Mouse (Mus musculus): ENCODE results near the gene Pou2f3. TPM values are rescaled to one million over a fixed set of nuclear protein-coding genes. Genes with fewer than 3 reads are reported as not detected.

The Pou2f3 gene
- polyA plus RNA-seq, 1 experiment from 2014 or later: not detected

DNA sequence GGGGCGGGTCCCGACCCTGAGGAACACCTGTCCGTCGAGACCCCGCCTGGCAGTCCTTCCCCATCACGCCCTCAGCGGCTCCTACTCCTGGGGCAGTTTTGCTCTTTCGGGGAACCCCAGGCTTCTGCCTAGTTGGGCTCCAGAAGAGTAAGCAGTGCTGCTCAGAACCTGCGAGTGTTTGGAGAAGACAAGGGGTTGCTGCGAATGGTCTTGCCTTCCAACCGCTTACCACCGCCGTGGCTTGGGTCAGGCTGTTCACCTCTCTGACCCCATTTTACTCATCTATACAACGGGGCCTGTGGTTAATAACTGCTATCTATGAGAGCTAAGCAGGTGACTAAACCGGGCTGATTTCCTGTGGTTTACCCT is 4.2 kb downstream of the Pou2f3 start:
- no peak for ATAC-seq (replicated peaks; ENCODE audit: low FRiP score)
- no peak for DNase-seq (ENCODE audit: low spot score)
- Histone ChIP-seq H3K27me3 (replicated peaks; ENCODE audit: control insufficient read depth, insufficient read depth, low read length) (peaks cover 62% of the 10 kb centered on the region), H3K9me3 (ENCODE audit: control insufficient read depth, low read length) (no peaks in the 10 kb centered on the region), H3K9ac (ENCODE audit: low read depth, low read length) (no peak overlapping the region), H3K4me3 (ENCODE audit: low read depth, low read length) (peak overlapping the region; percentile 13; the same call in 1 of the 2 replicates), H3K27ac (ENCODE audit: low read depth, low read length) (no peak overlapping the region), H3K4me2 (peak overlapping the region; percentile 52), H3K36me3 (ENCODE audit: control insufficient read depth, insufficient read depth, low read length) (no peaks in the 10 kb centered on the region), H3K4me1 (replicated peaks; ENCODE audit: control insufficient read depth, insufficient read depth, low read length) (peaks cover 7% of the 10 kb centered on the region)
- WGBS: 2% methylated on average over 15 of the region's 15 CpGs

DNA sequence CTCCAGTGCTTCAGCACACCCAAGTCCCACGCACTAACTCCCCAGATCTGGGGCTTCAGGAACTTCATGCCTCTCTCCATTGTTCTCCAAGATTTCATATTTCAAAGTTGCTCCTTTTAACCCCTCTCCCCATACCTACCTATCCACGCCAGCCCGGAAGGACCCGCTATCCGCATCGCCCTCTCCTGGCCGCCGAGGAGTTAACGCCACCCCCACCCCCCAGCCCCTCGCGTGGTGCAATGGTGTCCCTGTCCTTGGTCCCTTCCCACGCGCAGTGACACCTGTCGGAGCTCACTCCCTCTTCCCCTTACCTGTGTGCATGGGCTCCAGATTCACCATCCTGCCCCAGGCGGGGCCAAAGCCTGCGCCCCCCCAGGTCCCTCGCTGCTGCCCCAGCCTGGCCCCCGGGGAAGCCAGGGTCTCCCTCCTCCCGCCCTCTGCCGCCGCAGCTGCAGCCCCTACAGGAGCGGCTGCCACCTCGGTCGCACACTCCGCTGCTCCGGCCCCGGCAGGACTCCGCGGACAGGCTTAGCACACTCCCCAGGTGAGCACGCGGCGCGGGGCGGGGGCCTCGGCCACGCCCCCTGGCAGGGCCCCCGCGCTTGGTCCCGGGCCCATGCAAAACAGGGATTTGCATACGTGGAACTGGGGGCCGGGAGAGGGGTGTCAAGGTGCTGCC is 4.7 kb downstream of the Pou2f3 start:
- Histone ChIP-seq H3K27me3 (replicated peaks; ENCODE audit: control insufficient read depth, insufficient read depth, low read length) (peaks cover 68% of the 10 kb centered on the region), H3K27ac (ENCODE audit: low read depth, low read length) (no peak overlapping the region), H3K4me3 (ENCODE audit: low read depth, low read length) (peak overlapping the region; percentile 13), H3K4me1 (replicated peaks; ENCODE audit: control insufficient read depth, insufficient read depth, low read length) (peaks cover 7% of the 10 kb centered on the region), H3K36me3 (ENCODE audit: control insufficient read depth, insufficient read depth, low read length) (no peaks in the 10 kb centered on the region), H3K9me3 (ENCODE audit: control insufficient read depth, low read length) (no peaks in the 10 kb centered on the region), H3K4me2 (peak overlapping the region; percentile 52), H3K9ac (ENCODE audit: low read depth, low read length) (no peak overlapping the region)
- 2% methylated on average over 39 of the region's 41 CpGs for WGBS
- DNase-seq (ENCODE audit: low spot score): no peak
- ATAC-seq (replicated peaks; ENCODE audit: low FRiP score): no peak

DNA sequence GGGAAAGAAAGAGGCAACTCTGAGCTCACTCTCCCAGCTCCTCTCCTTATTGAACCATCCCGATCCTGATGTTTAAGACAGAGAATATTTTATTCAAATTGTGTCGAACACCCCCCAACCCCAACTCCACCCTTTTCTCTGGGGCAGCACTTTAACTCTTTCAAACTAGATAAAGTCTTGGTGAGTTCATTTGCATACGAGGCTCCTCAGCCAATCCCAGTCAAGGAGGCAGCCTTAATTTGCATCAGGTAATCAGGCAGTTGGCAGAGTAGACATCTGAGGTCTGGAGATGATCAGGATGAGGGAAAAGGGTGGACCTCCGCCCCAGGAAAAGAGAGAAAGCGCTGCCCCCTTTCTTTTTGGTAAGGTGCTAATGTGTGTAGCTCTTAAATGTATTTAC is 10.0 kb downstream of the Pou2f3 start:
- H3K4me1 ChIP-seq (replicated peaks; ENCODE audit: control insufficient read depth, insufficient read depth, low read length): no peaks in the 10 kb centered on the region
- no peak overlapping the region for H3K4me3 ChIP-seq (ENCODE audit: low read depth, low read length)
- peaks cover 64% of the 10 kb centered on the region for H3K27me3 ChIP-seq (replicated peaks; ENCODE audit: control insufficient read depth, insufficient read depth, low read length)
- no peak overlapping the region for H3K27ac ChIP-seq (ENCODE audit: low read depth, low read length)
- ATAC-seq (replicated peaks; ENCODE audit: low FRiP score) (peak; percentile 53; the same call in 1 of the 2 replicates), DNase-seq (ENCODE audit: low spot score) (no peak)
- H3K36me3 ChIP-seq (ENCODE audit: control insufficient read depth, insufficient read depth, low read length): no peaks in the 10 kb centered on the region
- no peaks in the 10 kb centered on the region for H3K9me3 ChIP-seq (ENCODE audit: control insufficient read depth, low read length)
- 4% methylated on average over 5 of the region's 5 CpGs for WGBS
- no peak overlapping the region for H3K9ac ChIP-seq (ENCODE audit: low read depth, low read length)
- H3K4me2 ChIP-seq: no peak overlapping the region

DNA sequence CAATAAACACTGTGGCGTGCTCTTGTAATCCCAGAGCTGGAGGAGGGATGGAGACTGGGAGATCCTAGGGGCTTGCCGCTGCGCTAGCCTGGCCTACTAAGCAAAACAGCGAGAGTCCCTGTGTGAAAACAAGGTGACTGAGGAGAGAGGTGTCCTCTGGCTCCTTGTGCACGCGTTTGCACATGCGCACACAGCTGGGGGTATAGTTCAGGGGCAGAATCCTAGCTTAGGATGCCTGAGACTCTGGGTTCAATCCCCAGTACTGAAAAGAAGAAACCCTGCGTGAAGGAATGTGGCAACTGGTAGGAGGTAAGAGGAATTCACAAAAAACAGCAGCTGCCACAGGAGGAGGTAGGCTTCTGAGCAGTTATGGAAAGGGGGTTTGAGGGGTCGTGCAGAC is 16.2 kb downstream of the Pou2f3 start:
- no peak for ATAC-seq (replicated peaks; ENCODE audit: low FRiP score)
- H3K27me3 ChIP-seq (replicated peaks; ENCODE audit: control insufficient read depth, insufficient read depth, low read length): peaks cover 19% of the 10 kb centered on the region
- WGBS: 22% methylated on average over 9 of the region's 9 CpGs

DNA sequence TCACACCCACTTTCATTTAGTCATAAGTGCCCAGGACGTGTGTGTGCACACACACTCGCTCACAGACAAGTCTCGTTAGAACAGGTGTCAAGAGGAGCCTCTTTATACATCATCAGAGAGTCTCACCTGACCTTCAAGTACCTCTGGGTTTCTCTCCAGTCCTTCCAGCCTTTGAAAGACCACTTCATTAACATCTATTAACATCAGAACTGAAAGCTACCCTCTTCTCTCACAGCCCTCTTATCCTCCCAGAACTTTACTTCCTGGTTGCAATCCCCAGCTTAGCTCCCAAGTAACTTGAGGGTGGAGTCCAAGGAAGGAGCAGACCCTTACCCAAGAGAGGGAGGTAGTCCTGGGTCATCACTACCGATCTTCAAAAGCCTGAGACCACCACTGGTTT is 18.6 kb downstream of the Pou2f3 start:
- Histone ChIP-seq H3K27ac (ENCODE audit: low read depth, low read length) (no peak overlapping the region), H3K4me2 (no peak overlapping the region), H3K4me3 (ENCODE audit: low read depth, low read length) (no peak overlapping the region), H3K9ac (ENCODE audit: low read depth, low read length) (no peak overlapping the region), H3K36me3 (ENCODE audit: control insufficient read depth, insufficient read depth, low read length) (no peaks in the 10 kb centered on the region), H3K9me3 (ENCODE audit: control insufficient read depth, low read length) (no peaks in the 10 kb centered on the region), H3K27me3 (replicated peaks; ENCODE audit: control insufficient read depth, insufficient read depth, low read length) (peaks cover 20% of the 10 kb centered on the region), H3K4me1 (replicated peaks; ENCODE audit: control insufficient read depth, insufficient read depth, low read length) (no peaks in the 10 kb centered on the region)
- 43% methylated on average over 4 of the region's 4 CpGs for WGBS
- ATAC-seq (replicated peaks; ENCODE audit: low FRiP score): no peak
- no peak for DNase-seq (ENCODE audit: low spot score)

More for the DNA sequence above, 16.2 kb downstream of the Pou2f3 start:
- Histone ChIP-seq H3K4me1 (replicated peaks; ENCODE audit: control insufficient read depth, insufficient read depth, low read length) (no peaks in the 10 kb centered on the region), H3K9ac (ENCODE audit: low read depth, low read length) (no peak overlapping the region), H3K4me2 (no peak overlapping the region), H3K9me3 (ENCODE audit: control insufficient read depth, low read length) (no peaks in the 10 kb centered on the region), H3K4me3 (ENCODE audit: low read depth, low read length) (no peak overlapping the region), H3K36me3 (ENCODE audit: control insufficient read depth, insufficient read depth, low read length) (no peaks in the 10 kb centered on the region), H3K27ac (ENCODE audit: low read depth, low read length) (no peak overlapping the region)
- DNase-seq (ENCODE audit: low spot score): no peak

DNA sequence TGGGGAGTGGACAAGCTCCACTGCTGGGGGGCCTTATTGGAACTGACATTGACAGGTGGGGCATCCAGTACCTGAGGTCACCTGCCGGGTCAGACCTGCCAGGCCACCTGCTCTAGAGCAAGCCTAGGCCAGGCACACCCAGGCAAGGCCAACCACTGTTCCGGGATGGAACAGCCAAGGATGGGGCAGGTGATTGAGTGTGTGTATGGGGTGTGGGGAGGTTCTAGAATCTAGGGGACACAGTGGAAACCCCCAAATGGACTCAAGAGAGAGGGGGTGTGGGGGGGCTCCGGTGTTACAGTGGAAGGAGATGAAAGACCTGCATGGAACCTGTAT is 21.2 kb downstream of the Pou2f3 start:
- Histone ChIP-seq H3K9me3 (ENCODE audit: control insufficient read depth, low read length) (no peaks in the 10 kb centered on the region), H3K36me3 (ENCODE audit: control insufficient read depth, insufficient read depth, low read length) (no peaks in the 10 kb centered on the region), H3K4me3 (ENCODE audit: low read depth, low read length) (no peak overlapping the region), H3K4me1 (replicated peaks; ENCODE audit: control insufficient read depth, insufficient read depth, low read length) (no peaks in the 10 kb centered on the region), H3K27me3 (replicated peaks; ENCODE audit: control insufficient read depth, insufficient read depth, low read length) (peaks cover 12% of the 10 kb centered on the region), H3K9ac (ENCODE audit: low read depth, low read length) (no peak overlapping the region), H3K4me2 (no peak overlapping the region), H3K27ac (ENCODE audit: low read depth, low read length) (no peak overlapping the region)
- 43% methylated on average over 3 of the region's 3 CpGs for WGBS
- ATAC-seq (replicated peaks; ENCODE audit: low FRiP score): no peak
- no peak for DNase-seq (ENCODE audit: low spot score)

DNA sequence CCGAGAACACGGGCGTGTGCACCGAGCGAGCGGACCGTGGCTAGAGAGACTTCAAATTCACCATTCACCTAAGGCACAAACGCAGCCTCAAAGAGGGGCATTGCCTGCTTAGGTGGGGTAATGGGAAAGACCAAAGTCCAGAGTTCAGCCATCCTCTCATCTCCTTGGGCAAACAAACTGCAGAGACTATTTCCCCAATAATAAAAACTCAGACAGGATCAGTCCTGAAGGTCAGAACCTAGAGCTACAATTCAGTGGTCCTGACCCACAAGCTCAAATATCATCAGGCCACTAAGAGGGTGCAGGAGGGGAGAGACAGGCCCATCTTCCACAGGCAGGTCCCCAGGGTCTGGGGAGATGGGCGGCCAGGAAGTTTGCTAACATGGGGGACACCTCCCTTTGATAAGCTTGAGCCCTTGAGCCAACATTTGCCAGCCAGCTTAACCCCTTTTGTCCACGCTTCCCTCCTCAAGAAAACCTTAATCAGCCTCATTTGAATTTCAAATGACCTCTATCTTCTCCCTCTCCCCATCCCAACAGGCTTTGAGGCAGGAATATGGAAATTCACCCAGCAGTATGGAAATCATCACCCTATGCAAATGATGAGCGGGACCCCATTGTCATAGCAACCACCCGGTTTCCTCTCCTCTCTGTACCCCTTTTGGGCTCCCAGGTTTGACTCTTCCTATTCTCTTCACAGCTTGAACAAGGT is 21.7 kb downstream of the Pou2f3 start:
- DNase-seq (ENCODE audit: low spot score): no peak
- Histone ChIP-seq H3K9ac (ENCODE audit: low read depth, low read length) (no peak overlapping the region), H3K4me1 (replicated peaks; ENCODE audit: control insufficient read depth, insufficient read depth, low read length) (no peaks in the 10 kb centered on the region), H3K9me3 (ENCODE audit: control insufficient read depth, low read length) (no peaks in the 10 kb centered on the region), H3K4me2 (no peak overlapping the region), H3K27me3 (replicated peaks; ENCODE audit: control insufficient read depth, insufficient read depth, low read length) (peaks cover 8% of the 10 kb centered on the region; the same call in 1 of the 2 replicates), H3K36me3 (ENCODE audit: control insufficient read depth, insufficient read depth, low read length) (no peaks in the 10 kb centered on the region), H3K27ac (ENCODE audit: low read depth, low read length) (no peak overlapping the region), H3K4me3 (ENCODE audit: low read depth, low read length) (no peak overlapping the region)
- ATAC-seq (replicated peaks; ENCODE audit: low FRiP score): no peak
- WGBS: 60% methylated on average over 12 of the region's 12 CpGs

DNA sequence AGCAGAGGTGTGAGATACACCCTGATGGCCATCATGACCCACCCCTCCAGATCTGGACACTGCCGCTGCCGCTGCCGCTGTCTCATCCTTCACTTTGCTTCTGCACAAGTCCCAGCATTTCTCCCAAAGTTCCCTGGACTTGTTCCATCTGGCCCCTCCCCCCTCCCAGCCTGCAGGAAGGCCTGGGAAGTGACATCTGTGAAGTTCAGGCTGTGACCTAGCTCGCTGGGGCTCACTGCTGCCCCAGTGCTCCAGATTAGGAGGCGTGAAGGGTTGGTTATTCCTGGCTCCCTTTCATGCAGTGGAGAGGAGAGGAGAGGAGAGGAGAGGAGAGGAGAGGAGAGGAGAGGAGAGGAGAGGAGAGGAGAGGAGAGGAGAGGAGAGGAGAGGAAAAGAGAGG is 30.6 kb downstream of the Pou2f3 start:
- no peak for DNase-seq (ENCODE audit: low spot score)
- no peaks in the 10 kb centered on the region for H3K27me3 ChIP-seq (replicated peaks; ENCODE audit: control insufficient read depth, insufficient read depth, low read length)
- no peak for ATAC-seq (replicated peaks; ENCODE audit: low FRiP score)
- no peak overlapping the region for H3K27ac ChIP-seq (ENCODE audit: low read depth, low read length)
- no peak overlapping the region for H3K4me2 ChIP-seq
- no peak overlapping the region for H3K4me3 ChIP-seq (ENCODE audit: low read depth, low read length)
- H3K36me3 ChIP-seq (ENCODE audit: control insufficient read depth, insufficient read depth, low read length): no peaks in the 10 kb centered on the region
- H3K9me3 ChIP-seq (ENCODE audit: control insufficient read depth, low read length): no peaks in the 10 kb centered on the region
- 49% methylated on average over 5 of the region's 5 CpGs for WGBS
- H3K9ac ChIP-seq (ENCODE audit: low read depth, low read length): no peak overlapping the region
- H3K4me1 ChIP-seq (replicated peaks; ENCODE audit: control insufficient read depth, insufficient read depth, low read length): no peaks in the 10 kb centered on the region

DNA sequence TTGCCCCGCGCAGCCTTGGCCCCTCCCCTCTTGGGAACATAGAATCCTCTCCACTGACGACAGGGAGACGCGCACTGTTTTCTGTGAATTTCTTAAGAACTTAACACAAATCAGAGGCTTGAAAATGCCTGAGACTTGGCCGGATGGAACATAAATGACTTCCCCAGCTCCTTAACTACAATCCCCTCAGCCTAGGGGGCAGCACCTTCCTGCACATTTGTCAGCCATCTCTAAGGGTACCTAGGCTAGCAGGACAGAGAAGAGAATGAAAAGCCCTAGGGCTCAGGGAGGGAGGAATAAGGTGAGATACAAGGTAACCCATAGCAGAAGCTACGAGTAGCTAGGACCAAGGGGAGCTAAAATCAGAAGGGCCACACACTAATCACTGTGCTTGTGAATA is 32.0 kb downstream of the Pou2f3 start:
- H3K4me1 ChIP-seq (replicated peaks; ENCODE audit: control insufficient read depth, insufficient read depth, low read length): no peaks in the 10 kb centered on the region
- DNase-seq (ENCODE audit: low spot score) (no peak), ATAC-seq (replicated peaks; ENCODE audit: low FRiP score) (no peak)
- no peaks in the 10 kb centered on the region for H3K27me3 ChIP-seq (replicated peaks; ENCODE audit: control insufficient read depth, insufficient read depth, low read length)
- 59% methylated on average over 7 of the region's 7 CpGs for WGBS
- H3K27ac ChIP-seq (ENCODE audit: low read depth, low read length): no peak overlapping the region
- H3K4me3 ChIP-seq (ENCODE audit: low read depth, low read length): no peak overlapping the region
- H3K9me3 ChIP-seq (ENCODE audit: control insufficient read depth, low read length): no peaks in the 10 kb centered on the region
- H3K4me2 ChIP-seq: no peak overlapping the region
- H3K9ac ChIP-seq (ENCODE audit: low read depth, low read length): no peak overlapping the region
- no peaks in the 10 kb centered on the region for H3K36me3 ChIP-seq (ENCODE audit: control insufficient read depth, insufficient read depth, low read length)

Data from liver, embryonic 11.5 days (tissue).